Mouse (Mus musculus) small intestine, adult 2 months (tissue): ENCODE measurements around the gene Bmpr1b.

Experiments used
- CTCF ChIP-seq: fragments of 200-500 bp; IDR thresholded peaks from 2 replicates; pipeline ENCODE4 v1.5.1; 2012; ENCODE audit warnings: low read depth, mild to moderate bottlenecking, control low read depth, inconsistent platforms, low read length, moderate library complexity, mixed read lengths; ENCODE audit not compliant: insufficient replicate concordance, insufficient read length; ENCODE audit errors: extremely low read depth
- POLR2A ChIP-seq: fragments of 200-500 bp; IDR thresholded peaks from 2 replicates; pipeline ENCODE4 v1.6.1; 2012; ENCODE audit warnings: low read depth, mild to moderate bottlenecking, control low read depth, inconsistent platforms, low read length, moderate library complexity

DNA sequence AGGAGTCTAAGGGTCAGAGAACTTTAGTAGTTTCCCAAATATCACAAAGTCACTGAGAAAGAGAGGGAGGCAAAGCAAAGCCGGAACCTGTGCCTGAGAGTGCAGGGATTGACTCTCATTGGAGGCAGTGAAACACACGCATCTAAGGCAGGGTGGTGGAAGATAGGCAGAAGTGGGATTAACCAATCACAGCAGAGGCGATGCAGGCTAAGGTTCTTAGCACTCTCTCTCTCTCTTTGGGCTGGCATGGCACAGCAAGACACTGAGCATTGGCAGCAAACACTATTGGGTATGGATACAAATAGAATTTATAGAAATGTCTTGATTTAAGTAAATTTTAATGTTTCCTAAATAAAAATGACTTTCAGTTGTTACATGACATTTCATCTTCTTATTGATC lies 297.4 kb downstream of the Bmpr1b start:
- TF ChIP-seq CTCF = no peak
- no peak for TF ChIP-seq POLR2A
